Mouse (Mus musculus) WW6 (cell line): ENCODE data around the gene Dnph1.

Experiments
- DNase-seq: peaks from one replicate; pipeline ENCODE4 v3.0.0-alpha.2; 2013; ENCODE audit warnings: low read depth, low spot score

The Dnph1 gene

DNA sequence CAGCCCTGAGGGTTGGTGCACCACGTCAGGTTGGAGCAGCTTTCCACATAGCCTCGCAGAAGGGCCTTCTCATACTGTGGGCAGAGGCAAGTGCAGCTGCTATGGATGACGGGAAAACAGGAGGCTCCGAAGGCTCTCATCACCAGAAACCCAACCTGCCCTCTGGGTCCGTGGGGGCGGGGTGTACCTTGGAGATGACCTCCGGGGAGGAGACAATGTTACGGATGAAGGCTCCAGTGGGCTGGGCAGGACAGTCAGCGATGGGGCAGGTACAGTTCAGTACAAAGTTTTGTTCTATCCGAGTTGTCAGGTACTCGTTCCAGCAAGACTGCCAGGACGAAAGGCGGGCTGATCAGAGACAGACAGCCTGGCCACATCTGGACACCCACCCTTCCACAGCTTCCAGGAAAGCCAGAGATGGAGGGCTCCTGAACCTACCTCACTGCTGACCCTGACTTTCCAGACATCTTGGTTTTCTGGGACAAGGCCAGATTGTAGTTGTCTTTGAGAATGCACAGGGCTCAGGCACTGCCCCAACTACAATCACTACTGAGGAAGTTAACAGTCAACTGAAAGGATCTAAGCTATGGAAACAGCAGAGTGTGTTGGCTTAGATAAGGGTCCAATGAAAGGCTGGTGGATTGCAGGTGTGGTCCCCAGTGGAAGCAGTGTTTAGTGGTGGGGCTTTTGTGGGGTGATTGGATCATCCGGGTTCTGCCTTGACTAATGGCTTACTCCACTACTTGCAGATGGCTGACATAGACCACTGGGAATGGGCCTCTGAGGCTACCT is 7.5 kb downstream of the Dnph1 start:
- DNase-seq: no peak

DNA sequence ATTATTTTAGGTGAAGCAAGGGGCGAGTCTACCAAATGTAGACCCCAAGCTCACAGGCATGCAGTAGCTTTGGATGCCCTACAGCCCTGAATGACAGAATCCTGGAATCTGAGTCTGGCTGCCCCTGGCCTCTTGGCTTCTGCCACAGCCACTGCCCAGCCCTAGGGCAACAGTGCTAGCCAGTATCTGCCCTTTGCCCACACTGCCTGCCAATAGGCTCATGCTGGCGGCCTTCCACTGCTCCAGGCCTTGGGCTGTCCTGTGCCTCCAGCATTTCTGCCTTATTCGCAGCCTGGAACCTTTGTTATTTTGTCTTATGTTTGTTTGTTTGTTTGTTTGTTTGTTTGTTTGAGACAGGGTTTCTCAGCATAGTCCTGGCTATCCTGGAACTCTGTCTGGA is 9.1 kb downstream of the Dnph1 start:
- no peak for DNase-seq

DNA sequence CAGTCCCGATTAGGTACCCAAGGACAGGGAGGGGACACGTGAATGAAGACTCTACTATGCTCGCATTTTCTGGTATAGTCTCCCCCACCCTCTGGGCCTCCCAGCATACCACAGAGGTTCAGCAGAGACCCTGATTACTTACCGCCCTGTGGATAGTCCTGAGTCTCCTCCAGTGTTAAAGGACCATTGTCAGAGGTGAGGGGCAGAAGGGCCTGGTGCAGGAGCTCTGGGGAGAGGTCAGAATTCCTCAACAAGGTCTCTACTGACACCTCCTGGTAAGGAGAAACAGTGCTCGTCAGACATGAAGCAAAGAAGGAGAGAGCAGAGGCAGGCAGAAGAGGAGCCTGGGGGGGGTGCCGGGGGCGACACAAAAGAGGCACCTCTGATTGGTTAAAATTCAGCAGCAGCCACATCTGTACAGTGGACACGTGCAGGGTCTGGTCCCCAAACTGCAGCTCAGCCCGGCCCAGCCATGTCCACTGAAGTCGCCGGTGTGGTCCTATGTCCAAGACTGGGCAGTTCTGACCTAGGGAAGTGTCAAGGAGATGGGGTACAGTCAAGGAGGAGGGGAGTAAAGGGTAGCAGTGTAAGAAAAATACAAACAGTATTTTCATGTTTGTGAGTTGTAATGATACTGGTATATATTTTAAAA is 14.7 kb downstream of the Dnph1 start:
- no peak for DNase-seq

DNA sequence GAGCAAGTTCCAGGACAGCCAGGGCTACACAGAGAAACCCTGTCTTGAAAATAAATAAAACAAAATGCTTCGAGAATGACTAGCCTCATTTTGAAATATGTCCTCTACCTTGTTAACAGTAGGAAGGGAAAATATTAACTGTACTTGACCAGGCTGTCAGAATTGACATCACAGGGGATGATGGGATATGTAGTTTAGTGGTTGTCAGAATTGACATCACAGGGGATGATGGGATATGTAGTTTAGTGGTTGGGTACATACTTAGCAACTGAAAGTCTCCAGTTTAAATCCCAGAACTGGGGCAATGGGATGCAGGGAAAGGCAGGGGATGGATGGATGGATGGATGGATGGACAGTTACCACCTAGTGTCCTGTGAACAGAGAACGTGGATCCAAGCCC is 16.8 kb downstream of the Dnph1 start:
- no peak for DNase-seq

DNA sequence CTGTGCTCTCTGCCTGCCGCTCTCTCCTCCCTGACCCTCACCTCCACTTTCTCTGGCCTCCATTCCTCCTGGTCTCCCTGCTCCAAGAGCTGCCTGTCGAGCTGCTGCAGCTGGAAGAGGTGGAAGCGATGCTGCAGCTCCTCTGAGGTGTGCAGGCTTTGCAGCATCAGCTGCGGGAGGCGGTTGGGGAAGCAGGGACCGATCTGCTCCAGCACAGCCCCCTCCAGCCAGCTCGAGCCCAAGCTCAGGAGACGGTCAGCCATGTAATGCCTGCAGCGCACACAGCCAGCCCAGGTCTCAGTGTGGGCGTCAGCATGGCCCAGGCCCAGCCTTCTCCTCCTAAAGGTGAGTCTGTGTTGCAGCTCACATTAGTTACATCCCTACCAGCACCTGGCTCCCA is 23.5 kb downstream of the Dnph1 start:
- DNase-seq: no peak

DNA sequence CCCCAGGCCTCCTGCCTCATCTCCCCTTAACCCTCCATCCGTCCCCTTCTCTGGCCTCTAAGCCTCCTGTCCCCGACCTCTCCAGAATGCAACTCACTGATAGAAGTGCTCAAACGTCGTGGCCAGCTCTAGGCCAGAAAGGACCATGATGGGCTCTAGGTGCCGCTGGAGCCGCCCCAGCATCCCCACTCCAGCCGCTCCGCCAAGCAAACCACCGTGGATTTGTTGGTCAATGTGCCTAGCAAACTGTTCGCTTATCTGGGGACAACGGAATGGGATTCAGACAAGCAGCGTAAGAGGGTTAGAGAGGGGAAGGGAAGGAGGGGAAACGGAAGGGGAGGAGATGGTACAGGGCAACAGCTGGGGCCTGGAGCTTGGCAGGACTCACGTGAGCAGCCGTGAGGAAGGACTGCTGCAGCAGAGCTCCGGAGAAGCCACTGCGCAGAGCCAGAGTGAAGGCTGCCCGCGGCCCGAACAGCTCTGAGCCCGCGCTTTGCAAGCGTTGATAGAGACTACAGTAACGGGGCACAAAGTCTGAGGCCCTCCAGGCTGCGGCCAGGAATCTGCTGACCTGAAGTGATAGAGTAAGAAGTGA is 24.0 kb downstream of the Dnph1 start:
- no peak for DNase-seq

DNA sequence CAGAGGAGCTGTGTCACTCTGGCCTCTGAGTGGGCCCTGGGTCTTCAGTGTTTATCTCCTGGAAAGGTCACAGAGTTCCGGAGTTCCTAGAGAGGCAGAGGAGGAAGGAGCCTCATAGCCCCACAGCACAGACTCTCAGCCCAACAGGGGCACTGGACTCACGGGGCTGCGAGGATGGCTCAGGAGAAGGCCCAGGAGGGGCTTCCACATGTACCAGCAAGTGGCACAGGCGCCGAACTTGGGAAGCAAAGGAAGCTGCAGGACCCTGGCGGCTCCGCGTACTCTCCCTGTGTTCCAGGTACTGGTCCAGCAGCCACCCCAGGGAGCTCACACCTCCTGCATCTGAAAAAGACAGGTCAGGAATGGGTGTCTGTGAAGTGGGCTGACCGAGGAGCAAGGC is 24.7 kb downstream of the Dnph1 start:
- DNase-seq: no peak

DNA sequence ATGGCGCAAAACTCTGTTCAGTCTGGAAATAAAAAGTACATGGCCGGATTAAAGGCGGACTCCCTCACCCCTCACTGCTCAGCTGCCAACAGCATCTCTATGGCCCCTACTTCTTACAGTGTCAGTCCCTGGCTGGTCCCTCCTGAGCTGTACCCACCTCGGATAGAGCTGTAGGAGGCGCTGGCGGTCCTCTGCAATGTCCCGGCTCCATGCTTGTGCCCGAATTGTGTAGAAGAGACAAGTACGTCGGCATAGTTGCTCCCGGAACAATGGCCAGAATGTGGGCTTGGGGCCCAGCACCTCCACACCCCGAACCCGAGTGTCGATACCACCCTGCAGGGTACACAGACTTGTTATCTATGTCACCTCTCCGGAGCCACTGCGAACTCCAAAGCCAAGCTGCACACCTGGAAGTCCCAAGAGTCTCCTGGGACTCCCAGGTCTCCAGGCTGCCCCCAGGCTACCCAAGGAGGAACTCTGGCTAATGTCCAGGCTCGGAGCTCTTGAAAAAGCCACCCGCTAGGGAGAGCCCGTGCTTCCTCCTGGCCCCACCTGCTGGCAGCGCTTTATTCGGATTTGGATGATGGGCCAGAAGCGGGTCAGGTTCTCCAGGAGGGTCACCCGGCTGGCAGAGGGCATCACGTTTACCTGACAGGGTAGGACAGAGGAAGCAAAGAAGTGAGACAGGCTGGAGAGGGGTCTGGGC is 25.6 kb downstream of the Dnph1 start:
- DNase-seq: no peak

DNA sequence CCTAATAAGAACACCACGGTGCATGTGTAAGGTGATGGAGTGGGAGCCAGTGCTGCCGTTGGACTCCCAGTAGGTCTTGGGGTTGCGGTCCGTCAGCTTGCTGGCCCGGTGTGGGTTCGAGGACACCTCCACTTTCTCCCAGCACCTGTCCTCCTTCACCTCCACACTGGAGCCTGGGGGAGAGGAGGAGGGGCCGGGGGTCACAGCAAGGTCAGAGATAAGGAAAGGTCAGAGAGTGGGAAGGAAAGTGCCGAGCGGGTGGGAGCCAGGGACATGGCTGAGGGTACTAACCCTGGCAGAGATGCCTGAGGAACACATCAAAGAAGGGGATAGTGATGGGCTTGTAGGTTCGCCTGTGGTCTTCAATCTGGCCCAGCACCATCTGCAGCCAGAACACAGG is 28.6 kb downstream of the Dnph1 start:
- no peak for DNase-seq

DNA sequence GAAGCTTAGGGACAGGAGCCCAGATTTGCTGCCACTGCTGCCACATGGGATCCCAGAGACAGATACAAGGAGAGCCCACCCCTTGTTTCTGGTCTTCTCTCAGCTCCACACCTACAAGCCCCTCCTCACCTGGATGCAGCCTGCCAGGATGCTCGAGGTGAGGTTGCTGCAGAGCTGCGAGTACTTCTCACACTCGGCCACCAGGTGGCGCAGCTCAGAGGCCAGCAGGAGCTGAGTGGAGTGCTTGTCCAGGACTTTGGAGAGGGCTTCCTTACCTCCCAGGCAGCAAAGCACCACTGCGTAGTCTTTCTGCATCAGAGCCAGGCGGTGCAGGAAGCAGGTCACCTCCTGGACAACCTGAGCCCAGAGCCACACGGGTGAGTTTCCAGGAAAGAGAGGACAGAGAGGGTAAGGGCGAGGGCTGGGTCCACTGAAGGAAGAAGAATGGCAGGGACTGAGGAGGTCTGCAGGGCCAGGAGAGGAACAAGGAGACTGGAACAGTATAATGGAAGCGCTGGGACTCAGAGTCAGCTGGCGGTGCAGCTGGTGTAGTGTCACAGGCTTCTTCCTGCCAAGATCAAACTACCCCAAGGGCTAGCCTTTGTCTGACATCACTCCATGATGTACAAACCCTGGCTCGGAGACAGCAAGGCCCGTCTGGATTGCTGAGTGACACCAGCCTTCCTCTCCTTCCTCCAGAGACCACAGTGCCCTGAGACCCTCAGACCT is 29.2 kb downstream of the Dnph1 start:
- peak; percentile 67 for DNase-seq

DNA sequence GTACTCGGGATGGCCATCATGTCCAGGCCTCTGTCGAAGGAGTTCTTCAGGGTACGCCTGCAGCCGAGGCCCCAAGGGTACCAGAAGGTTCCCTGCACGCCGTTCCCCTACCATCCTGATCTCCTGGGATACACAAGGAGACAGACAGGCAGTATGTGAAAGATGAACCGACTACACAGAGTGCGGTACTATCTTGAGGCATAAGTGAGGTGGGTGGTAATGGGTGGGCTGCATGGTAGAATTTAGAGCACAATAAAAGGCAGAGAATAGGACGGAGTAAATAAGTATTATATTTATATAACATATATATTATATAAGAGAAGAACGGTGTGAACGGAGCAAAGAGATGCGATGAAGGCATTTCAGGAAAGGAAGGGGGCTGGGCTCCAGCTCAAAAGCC is 47.1 kb downstream of the Dnph1 start:
- DNase-seq: no peak

DNA sequence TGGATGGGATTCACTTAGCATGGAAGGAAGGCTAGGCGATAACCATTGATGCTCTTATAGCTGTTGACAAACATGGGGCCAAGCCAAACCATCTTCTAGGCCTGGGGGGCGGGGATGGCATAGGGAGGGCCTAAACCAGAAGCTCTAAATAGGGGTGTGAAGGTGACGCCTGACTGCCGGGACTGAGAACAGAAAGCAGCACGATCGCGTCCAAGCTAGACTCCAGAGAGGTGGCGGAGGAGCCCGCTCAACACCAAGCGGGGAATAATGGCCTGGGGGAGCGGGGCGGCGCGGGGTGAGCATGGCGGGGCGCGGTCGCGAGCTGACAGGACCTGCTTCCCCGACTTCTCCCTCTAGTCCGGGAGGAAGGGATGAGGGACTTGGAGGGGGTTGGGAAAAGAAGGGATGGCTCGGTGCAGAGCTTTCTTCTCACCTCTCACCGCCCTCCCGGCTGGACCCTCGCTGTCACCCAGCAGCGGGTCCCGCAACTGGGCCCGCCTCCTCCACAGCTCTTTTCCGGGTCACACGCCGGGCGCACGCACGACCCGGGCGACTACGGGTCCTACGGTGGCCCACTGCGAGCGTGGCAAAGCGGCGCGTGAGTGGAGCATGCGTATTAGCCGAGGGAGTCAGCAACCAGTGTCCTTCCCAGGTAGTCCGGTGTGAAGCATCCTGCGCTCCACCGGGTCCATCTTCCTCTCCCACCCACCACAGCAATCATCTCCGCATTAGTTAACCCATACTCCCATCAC is 49.5 kb downstream of the Dnph1 start, which contains the start of gene Cul9:
Gene Cul9, minus strand, starts transcription at position 576 of the 752 bp plus-strand sequence.
- DNase-seq: no peak

DNA sequence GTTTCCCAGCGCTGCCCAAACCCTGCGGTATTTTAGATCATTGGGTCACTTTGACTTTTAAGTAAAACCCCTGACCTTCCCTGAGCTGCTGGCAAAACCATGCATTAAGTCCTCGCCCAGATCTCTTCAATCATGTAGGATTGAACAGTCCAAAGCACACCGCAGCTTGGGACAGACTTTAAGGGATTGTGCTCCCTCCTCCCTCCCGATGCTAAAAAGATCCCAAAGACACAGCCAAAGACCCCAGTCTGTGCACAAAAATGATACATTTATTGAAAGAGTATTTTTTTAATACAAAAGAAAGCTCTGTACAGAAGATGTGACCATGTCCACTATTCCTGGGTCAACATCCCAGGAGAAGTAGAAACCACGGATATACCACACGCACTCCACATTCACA is 50.1 kb downstream of the Dnph1 start:
- DNase-seq: no peak

DNA sequence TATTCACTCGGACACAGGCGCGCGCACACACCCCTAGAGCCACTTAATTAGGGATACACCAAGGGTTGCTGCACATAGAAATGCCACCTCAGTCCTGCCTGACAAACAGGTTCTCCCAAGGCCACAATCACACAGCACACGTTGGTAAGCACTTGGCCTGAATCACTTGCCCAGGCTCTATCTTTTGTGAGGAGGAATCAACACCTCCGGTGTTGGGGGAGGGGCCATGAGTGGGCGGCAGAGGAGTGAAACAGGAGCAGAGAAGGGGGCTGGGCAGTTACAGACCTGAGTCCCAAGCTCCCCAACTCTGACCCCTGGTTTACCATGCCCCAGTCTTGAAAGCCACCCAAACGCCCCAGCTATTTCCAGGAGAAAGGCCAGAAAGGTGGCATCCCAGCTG is 50.5 kb downstream of the Dnph1 start:
- DNase-seq: no peak

DNA sequence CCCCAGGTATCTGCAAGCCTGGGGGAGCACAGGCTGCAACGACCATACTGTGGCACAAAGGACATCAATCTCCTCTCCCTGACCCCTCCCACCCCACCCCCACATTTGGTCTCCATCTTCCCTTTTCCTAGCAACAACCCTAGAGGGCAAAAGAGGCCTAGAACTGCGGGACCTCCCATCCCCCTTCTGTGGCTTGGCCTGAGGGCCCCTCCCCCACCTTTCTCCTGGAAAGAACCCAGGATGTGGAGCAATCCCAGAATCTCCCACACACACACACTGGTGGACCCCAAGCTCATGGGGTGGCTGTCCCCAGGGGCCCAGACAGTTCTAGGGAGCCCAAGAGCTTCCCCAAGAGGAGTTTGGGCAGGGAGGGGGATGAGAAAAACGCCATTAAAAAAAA is 51.4 kb downstream of the Dnph1 start:
- DNase-seq: no peak

DNA sequence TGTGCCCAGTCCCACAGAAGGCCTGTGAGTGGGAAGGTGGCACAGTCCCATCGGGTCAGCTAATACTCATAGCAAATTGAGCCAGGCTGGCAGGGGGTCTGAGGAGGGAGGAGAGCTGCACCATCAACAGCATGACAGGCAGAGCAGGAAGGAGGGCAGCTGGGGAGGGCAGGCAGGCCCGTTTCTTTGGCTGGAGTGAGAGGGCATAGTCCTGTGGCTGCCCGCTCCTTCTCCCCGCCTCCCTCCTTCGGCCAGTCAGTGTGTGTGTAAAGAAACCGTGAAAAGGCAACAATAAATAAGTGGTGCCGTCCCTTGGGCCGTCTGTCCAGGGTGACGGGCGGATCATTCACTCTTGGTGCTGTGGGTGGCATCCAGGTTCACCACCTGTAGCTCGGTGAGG is 52.2 kb downstream of the Dnph1 start:
- DNase-seq: no peak

DNA sequence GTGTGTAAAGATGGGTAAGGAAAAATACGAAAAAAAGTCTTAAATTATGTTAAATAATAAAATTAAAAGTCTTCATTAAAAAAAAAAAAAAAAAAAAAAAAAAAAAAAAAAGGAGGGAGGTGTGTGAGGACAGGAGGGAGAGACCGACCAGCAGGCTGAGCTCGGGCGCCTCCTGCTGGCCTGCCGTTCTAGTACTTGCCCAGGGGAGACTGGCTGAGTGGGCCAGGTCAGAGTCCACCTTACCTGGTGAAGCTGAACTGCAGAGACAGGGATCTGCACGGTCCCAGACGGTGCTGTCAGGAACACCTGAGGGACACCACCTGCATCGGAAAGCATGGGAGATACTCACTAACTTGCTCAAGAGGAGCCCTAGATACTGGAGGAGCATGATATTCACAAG is 52.7 kb downstream of the Dnph1 start:
- DNase-seq: no peak
